Mouse (Mus musculus) megakaryocyte progenitor cell, adult 5-6 weeks (primary cell): Measurements from ENCODE around the gene Agbl1. TPM values are rescaled to one million over a fixed set of nuclear protein-coding genes. Genes with fewer than 3 reads are reported as not detected.
A peak's percentile ranks its signal among the peaks of the same experiment; 100 is the strongest.

Source experiments
- ATAC-seq: replicated peaks from 2 replicates; pipeline ENCODE4 v1.8.0; 2016; ENCODE audit warnings: mild to moderate bottlenecking, moderate TSS enrichment, inconsistent platforms; ENCODE audit not compliant: poor library complexity
- total RNA-seq, 2 experiments: library from RNA; stranded (forward) in 1 of 2; stranded (reverse) in 1 of 2; fragments of 157-497, 149-512 nt in 1 of 2; fragments of 200-1000 nt in 1 of 2; gene quantifications; 2 replicates each; pipeline versions ENCODE4 v1.2.3 to v1.2.4; 2015 to 2017

The Agbl1 gene
- total RNA-seq (2015) (not detected in 2 replicates), total RNA-seq (2017) (not detected in 2 replicates)

DNA sequence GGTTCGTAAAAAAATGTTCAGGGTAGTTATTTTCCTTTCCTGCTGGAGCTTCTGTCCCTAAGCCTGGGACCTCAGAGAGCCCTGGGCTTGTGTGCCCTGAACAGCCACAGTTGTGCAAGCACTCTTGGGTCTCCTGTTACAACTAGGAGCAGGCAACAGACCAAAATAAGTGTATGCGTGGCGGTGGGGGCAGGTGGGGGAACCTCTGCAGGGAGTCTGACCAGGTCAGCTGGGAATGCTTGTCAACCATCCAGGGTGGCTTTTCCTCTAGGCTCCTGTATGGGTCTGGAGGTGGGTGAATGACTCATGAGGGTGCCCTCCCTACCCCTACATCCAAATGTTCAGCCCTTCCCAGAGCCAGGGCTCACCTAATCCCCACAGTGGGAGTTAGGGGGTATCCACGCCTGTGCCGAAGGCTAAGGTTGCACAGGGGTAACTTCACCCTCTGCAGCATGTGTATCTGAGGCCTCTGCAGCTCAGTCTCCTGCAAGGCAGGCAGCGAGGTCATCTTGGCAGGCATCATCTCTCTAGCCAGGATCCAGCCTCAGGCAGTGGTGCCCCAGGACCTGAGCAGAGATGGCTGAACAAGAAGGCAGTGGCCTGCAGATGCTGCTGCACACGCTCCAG lies at the start of gene Agbl1:
Gene Agbl1, plus strand, starts transcription at position 577 of the 627 bp plus-strand sequence.
- no peak for ATAC-seq

DNA sequence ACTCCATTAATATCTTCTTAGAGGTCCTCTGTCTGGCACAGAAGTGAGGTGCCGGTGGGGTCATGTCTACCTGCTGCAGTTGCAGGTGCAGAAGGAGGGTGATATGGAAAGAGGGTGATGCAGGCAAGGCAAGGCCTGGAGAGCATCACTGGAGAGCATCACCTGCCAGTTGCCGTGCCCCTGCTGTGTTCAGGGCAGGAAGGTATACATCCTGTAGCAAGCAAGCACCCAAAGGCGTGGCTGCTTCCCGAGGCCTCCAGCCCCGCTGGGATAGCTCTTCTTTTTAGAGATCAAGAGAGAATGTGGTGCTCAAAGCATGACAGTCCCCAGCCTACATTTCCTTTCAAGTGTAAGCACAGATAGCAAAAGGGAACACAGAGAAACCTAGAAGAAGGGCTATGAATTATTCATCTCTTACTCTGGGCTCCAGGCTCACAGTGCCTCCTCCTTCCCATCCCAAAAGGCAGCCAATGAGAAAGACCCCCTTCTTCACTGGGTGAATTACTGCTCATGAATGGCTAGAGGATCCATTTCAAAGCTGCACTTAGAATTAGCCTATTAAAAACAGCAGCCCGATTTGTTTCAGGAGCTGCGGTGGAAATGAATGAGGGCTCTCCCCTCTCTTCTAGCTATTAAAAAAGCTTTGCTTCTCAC lies 44.6 kb upstream of the Agbl1 start:
- no peak for ATAC-seq

- ATAC-seq: peak; percentile 55; the same call in 1 of the 2 replicates
Observed at GRCm38 (mm10) chr7:76185681-76186121, 44.0 kb upstream of the Agbl1 start.

- no peak for ATAC-seq
Observed at GRCm38 (mm10) chr7:76218546-76218945, 11.1 kb upstream of the Agbl1 start.

DNA sequence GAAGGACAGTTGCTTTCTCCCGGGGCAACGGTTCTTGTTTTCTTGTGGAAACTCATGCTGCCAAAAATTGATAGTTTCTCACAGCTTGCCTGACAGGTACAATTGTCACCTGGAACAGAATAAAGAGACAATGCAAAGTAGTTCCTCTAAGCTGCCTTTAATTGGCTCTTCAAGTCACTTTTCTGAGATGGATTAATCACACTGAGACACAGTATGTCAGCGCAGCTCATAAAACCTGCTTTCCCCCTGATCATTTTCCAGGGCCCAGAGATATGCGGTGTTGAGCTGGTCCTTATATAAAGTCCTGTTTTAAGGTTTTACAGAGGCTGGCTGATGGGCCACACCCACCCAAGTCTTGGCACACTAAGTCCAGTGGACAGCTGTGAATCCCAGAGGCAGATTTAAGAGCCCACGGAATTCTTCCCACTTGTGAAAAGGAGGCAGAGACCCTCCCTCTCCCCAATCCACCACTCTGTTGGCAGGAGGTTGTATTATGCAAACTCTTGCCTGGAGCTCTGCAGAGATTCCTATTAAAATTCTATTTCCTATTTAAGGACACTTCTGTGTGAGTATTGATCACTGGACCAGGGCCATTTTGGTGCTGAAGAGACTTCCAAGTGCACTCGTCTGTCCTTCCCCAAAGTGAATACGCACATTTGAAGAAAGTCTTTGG lies 9.8 kb upstream of the Agbl1 start:
- no peak for ATAC-seq

DNA sequence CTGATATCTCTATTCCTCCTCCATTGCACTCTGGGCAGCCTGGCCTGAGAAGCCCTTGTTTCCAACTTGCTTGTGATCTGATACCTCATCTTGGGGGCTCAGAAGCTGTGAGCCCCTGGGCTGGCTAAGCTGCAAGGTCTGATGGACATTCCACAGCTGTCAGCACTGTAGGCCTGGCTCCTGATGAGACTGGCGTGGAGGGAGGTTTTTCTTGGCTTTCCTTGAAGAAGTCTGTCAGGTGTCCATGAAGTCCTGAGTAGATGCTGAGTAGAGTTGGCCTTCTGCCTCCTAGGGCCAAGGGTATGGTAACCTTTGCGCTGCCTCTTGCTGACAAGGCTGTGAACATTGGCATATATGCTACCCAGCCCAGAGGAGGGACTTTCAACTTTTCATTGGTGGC lies 7.0 kb upstream of the Agbl1 start:
- ATAC-seq: no peak

GRCm38 (mm10) chr7:76228881-76229280 lies 806 bp upstream of the Agbl1 start:
- ATAC-seq: no peak

- no peak for ATAC-seq
Observed at GRCm38 (mm10) chr7:76234321-76234720, 4.6 kb downstream of the Agbl1 start.

- ATAC-seq: no peak
Observed at GRCm38 (mm10) chr7:76237497-76237896, 7.8 kb downstream of the Agbl1 start.

DNA sequence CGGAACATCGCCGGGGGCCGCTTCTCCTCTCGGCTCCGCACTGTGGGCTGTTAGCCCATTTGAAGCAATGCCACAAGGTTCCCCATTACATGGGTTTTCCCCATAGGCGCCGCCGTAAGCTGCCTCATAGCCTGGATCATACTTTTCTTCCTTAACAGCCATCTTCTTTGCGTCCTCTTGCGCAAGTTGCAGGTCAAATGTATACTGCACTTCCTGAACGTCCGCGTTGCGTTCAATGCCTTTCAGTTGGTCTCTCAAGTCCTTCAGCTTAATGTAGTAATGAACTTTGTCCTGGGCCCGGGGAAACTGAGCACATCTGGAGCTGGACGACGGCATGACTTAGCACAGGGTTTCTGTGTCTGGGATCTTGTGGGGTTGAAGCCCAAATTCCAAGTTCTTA lies 15.2 kb downstream of the Agbl1 start:
- peak; percentile 46; the same call in 1 of the 2 replicates for ATAC-seq

GRCm38 (mm10) chr7:76275061-76275460 lies 45.4 kb downstream of the Agbl1 start:
- no peak for ATAC-seq

DNA sequence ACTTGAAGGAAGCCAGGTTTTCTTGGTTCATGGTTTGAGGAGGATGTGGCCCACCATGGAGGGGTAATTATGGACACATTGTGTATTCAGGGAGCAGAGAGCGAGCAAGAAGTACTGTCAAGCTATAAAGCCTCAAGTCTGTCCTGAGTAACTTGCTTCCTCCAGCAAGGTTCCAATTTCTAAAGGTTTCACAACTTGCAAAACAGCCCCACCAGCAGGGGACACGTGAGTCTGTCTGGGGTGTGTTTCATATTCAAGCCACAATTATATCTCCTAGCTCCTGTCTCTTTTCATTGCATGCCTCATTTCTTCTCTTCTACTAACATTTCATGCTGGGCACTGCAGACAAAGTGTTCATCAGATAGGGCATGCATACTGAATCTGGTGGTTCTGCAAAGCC lies 53.1 kb downstream of the Agbl1 start:
- ATAC-seq: no peak

DNA sequence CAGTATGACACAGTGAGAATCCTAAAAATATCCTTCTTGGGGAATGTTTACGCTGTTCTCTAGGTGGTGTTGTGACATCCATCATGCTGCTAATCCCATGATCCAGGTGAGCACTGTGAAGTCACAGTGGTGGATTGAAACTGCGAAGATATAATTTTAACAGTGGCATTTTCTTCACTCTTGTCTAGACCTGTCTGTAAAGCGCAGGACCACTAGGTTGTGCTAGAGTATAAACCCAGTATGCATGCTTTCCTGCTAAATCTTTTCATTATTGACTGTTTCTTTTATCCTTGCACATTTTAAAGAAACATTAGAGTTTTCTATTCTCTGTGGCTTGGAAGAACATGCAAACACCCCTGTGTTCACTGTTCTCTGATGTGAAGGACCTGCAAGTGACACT lies 57.8 kb downstream of the Agbl1 start:
- ATAC-seq: no peak

DNA sequence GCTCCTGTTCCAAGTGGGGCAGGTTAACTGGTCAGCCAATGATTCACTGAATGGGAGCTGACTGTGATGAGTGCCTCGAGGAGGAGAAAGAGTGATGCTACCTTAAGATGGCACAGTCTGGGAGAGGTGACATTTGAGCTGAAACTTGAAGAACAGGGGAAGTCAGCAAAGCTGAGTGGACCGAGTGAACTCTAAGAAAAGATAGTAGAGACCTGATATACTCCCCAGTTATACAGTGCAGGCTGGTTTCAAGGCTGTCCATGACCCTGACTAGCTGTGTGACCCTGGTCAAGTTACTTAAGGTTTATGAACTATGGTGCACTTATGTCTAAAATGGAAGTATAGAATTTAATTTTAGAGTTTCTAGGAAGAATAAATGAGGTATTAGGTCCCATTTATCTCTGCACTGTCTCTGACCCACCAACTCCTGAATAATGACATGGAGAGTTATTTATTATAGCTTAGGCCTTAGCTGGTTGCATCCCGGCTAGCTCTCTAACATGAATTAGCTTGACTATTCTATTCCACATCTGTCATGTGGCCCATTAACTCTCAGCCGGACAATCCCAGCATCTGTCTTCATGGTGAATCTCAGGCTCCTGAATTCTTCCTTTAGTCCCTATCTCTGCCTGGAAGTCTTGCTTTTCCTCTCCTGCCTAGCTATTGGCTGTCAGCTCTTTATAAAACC lies 92.3 kb downstream of the Agbl1 start:
- ATAC-seq: no peak

DNA sequence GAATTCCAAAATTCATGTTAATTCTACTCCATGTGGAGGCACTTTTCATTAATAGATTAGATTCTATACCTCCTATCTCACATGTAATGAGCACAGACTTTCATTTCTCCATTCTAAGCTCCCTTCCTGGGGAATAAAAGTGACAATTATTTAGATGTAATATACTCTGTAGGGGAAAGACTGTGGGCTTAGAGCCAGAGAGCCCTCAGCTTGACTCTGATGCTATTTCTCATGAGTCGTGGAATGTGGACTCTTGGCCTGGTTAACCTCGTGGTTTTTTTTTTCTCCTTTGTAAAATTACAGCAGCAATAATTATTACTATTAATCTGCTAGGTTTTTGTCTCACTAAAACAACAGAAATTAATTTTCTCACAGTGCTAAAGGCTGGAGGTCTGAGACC lies 96.4 kb downstream of the Agbl1 start:
- no peak for ATAC-seq

DNA sequence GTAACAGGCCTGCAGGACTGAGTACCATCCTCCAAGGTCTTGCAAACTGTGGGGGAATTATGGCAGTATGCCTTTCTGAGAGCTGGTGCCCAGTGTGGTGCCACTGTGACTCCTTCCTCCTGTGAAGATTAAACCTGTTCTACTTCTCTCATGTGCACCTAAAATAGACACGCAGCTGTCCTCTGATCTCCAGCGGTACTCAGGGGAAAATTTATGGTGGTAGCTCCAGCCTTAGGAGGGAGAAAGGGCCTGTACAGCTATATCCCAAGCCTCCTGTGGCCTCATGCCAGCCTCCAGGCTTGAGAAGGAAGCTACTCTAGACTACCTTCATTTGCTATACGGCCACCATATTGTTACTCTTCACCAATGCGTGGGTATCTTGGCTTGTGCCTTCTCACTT lies 109.6 kb downstream of the Agbl1 start:
- no peak for ATAC-seq

DNA sequence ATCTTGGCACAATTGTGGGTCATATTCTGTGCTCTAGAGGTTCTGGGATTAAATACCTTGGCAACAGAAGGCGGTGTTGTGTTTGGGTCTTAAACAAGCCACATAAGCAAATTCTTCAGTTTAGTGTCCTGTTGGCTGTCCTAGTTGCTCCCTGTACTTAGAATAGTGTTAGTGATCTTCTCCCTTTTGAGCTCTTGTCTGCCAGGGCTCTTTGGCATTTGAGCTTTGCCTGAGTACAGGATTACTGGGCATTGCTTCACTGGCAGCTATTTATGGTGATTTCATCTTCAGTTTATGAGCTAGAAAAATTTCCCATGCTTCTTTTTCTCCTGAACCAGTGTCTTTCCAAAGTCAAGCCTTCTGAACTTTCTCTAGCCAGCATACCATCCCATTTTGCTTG lies 111.9 kb downstream of the Agbl1 start:
- no peak for ATAC-seq

- peak; percentile 72 for ATAC-seq
Observed at GRCm38 (mm10) chr7:76353469-76353868, 123.8 kb downstream of the Agbl1 start.

- ATAC-seq: peak; percentile 83
Observed at GRCm38 (mm10) chr7:76354510-76354909, 124.8 kb downstream of the Agbl1 start.

DNA sequence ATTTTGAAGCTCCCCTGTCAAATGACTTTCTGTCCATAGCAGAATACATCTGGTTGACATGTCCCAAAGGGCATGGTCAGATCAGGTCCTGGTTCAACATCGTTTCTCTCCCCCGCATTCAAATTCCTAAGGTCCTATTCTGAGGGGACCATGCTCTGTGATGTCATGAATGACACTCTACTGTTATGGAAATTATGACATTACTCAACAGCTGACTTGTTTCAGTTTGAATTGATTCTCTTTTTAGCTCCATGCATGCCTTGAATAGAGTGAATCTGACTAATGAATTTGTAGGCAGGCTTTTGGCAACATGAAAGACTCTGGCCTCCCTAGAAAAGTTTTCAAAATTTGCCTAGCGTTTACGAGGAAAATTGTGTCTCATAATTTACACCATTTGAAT lies 141.6 kb downstream of the Agbl1 start:
- no peak for ATAC-seq

DNA sequence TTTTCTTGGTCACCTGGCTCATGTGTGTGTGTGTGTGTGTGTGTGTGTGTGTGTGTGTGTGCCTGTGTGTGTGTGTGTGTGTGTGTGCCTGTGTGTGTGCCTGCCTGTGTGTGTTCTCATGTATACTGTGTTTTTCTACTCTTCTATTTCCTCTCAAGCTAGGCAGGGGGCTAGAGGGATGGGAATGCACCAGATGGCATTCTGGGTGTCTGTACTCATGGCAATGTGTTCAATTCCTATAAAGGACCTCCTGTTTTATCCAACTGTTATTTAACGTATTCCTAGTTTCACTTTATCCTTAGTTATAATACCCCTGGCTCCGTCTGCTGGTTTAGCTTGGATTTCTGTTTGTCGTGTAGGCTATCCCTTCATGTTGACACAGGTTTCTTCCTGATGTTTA lies 149.8 kb downstream of the Agbl1 start:
- ATAC-seq: no peak

- ATAC-seq: no peak
Observed at GRCm38 (mm10) chr7:76381986-76382385, 152.3 kb downstream of the Agbl1 start.
